Comparison of ENCODE assay signal across 23 mouse cellular contexts in genomic region chr6:138801835-138802234, GRCm38 (mm10).
"Had no signal": no experiment of that assay in that cellular context is flagged by ENCODE, and none has a peak within 500 bp of the region (broad histone marks: within the 10 kb centered on the region; RNA-seq: fewer than 3 reads in every experiment).

No protein-coding gene starts in this region.

- H3K27ac ChIP-seq: limb, embryonic 12.5 days; limb, embryonic 15.5 days; liver, embryonic 14.5 days; midbrain, embryonic 10.5 days; midbrain, embryonic 13.5 days; neural tube, embryonic 13.5 days; stomach, embryonic 15.5 days had no signal

- H3K4me1 ChIP-seq: limb, embryonic 12.5 days; limb, embryonic 15.5 days; megakaryocyte, embryonic 14.5 days; midbrain, embryonic 10.5 days; midbrain, embryonic 13.5 days; neural tube, embryonic 13.5 days; stomach, embryonic 15.5 days had no signal

- ATAC-seq: liver, postnatal 0 days; midbrain, embryonic 13.5 days; midbrain, embryonic 16.5 days had no signal

- H3K4me3 ChIP-seq: limb, embryonic 12.5 days; limb, embryonic 15.5 days; megakaryocyte, embryonic 14.5 days; midbrain, embryonic 10.5 days; midbrain, embryonic 13.5 days; myocyte; neural tube, embryonic 13.5 days; stomach, embryonic 15.5 days had no signal

- H3K4me2 ChIP-seq: limb, embryonic 12.5 days; limb, embryonic 15.5 days; liver, embryonic 11.5 days; lung, embryonic 14.5 days; midbrain, embryonic 13.5 days; neural tube, embryonic 13.5 days; stomach, embryonic 15.5 days had no signal

- H3K27me3 ChIP-seq: limb, embryonic 12.5 days; limb, embryonic 15.5 days; megakaryocyte, embryonic 14.5 days; midbrain, embryonic 13.5 days; neural tube, embryonic 13.5 days; stomach, embryonic 15.5 days had no signal

- H3K9ac ChIP-seq: limb, embryonic 12.5 days; limb, embryonic 15.5 days; liver, embryonic 14.5 days; liver, postnatal 0 days; lung, embryonic 14.5 days; midbrain, embryonic 13.5 days; neural tube, embryonic 13.5 days; stomach, embryonic 15.5 days had no signal

- DNase-seq: kidney, adult 9 months; kidney, postnatal 14 days; kidney, postnatal 4 days; left cerebral cortex, postnatal 4 days; liver, postnatal 0 days; lung, embryonic 14.5 days; lung, postnatal 10 days; lung, postnatal 36 days; retina, postnatal 1 day; spleen, adult 18-20 months; thymus, adult 18-20 months; thymus, postnatal 36 days had no signal

- H3K36me3 ChIP-seq: limb, embryonic 12.5 days; limb, embryonic 15.5 days; midbrain, embryonic 10.5 days; midbrain, embryonic 13.5 days; neural tube, embryonic 13.5 days; stomach, embryonic 15.5 days had no signal

- H3K9me3 ChIP-seq: limb, embryonic 12.5 days; limb, embryonic 15.5 days; midbrain, embryonic 10.5 days; midbrain, embryonic 13.5 days; neural tube, embryonic 13.5 days; stomach, embryonic 15.5 days had no signal
